Mouse (Mus musculus): ENCODE results near the gene Sec14l2.

- TF ChIP-seq CTCF (IDR thresholded peaks at IDR 0.05; ENCODE audit: low read depth, low read length) (no peak), POLR2A (IDR thresholded peaks at IDR 0.05; ENCODE audit: extremely low read depth, insufficient read depth, low read length) (peak; percentile 94)
Observed at GRCm38 (mm10) chr11:4118081-4118921, 4.9 kb downstream of the Sec14l2 start.
